In genomic region chr7:16153522-16153921, GRCm38 (mm10) we compare ENCODE assay signal across 9 mouse cellular contexts. TPM values are rescaled to one million over a fixed set of nuclear protein-coding genes. Genes with fewer than 3 reads are reported as not detected.
A peak's percentile ranks its signal among the peaks of the same experiment; 100 is the strongest.
DNase-seq lines count a peak whose midpoint lies in the region; ATAC-seq lines count a peak whose summit lies in the region.
"Had no signal": no experiment of that assay in that cellular context is flagged by ENCODE, and none has a peak within 500 bp of the region (broad histone marks: within the 10 kb centered on the region; RNA-seq: fewer than 3 reads in every experiment).

No protein-coding gene starts in this region.

- 0 out of 2 replicates have a peak, but pooled peaks cover 2% of the 10 kb centered on the region for H3K36me3 ChIP-seq in hindbrain, embryonic 16.5 days (ENCODE audit: control insufficient read depth, insufficient read depth, low read length)
- no peaks in the 10 kb centered on the region for H3K36me3 ChIP-seq in limb, embryonic 11.5 days (ENCODE audit: control insufficient read depth, insufficient read depth, low read length)
- H3K36me3 ChIP-seq in midbrain, embryonic 16.5 days (ENCODE audit: control insufficient read depth, insufficient read depth, low read length) = no peaks in the 10 kb centered on the region
- H3K36me3 ChIP-seq: embryonic facial prominence, embryonic 12.5 days had no signal

- no peak overlapping the region for H3K27ac ChIP-seq in hindbrain, embryonic 16.5 days (ENCODE audit: low read depth, low read length)
- no peak overlapping the region for H3K27ac ChIP-seq in limb, embryonic 11.5 days (replicated peaks; ENCODE audit: low read depth, low read length)
- no peak overlapping the region for H3K27ac ChIP-seq in midbrain, embryonic 16.5 days (ENCODE audit: low read length)
- H3K27ac ChIP-seq: embryonic facial prominence, embryonic 12.5 days had no signal

- WGBS in hindbrain, embryonic 16.5 days = 22% methylated on average over 10 of the region's 10 CpGs
- WGBS in limb, embryonic 11.5 days = 17% methylated on average over 10 of the region's 10 CpGs
- 20% methylated on average over 10 of the region's 10 CpGs for WGBS in midbrain, embryonic 16.5 days

- H3K4me1 ChIP-seq in hindbrain, embryonic 16.5 days (ENCODE audit: control insufficient read depth, insufficient read depth, low read depth, low read length) = 0 out of 2 replicates have a peak, but pooled peaks cover 3% of the 10 kb centered on the region
- H3K4me1 ChIP-seq in limb, embryonic 11.5 days (ENCODE audit: control insufficient read depth, insufficient read depth, low read length) = no peaks in the 10 kb centered on the region
- H3K4me1 ChIP-seq in midbrain, embryonic 16.5 days (ENCODE audit: control insufficient read depth, insufficient read depth, low read length) = peaks cover 5% of the 10 kb centered on the region; the same call in 1 of the 2 replicates
- H3K4me1 ChIP-seq: embryonic facial prominence, embryonic 12.5 days had no signal

- H3K27me3 ChIP-seq in hindbrain, embryonic 16.5 days (replicated peaks; ENCODE audit: control insufficient read depth, insufficient read depth, low read length) = peaks cover 3% of the 10 kb centered on the region
- H3K27me3 ChIP-seq in limb, embryonic 11.5 days (ENCODE audit: control insufficient read depth, insufficient read depth, low read length) = peaks cover 7% of the 10 kb centered on the region
- peaks cover 2% of the 10 kb centered on the region for H3K27me3 ChIP-seq in midbrain, embryonic 16.5 days (ENCODE audit: control insufficient read depth, insufficient read depth, low read depth, low read length)

- H3K4me2 ChIP-seq in hindbrain, embryonic 16.5 days (ENCODE audit: low read length) = no peak overlapping the region
- H3K4me2 ChIP-seq in limb, embryonic 11.5 days (ENCODE audit: low read depth, severe bottlenecking) = no peak overlapping the region
- H3K4me2 ChIP-seq in midbrain, embryonic 16.5 days (ENCODE audit: low read length) = no peak overlapping the region
- H3K4me2 ChIP-seq: embryonic facial prominence, embryonic 12.5 days had no signal

- no peaks in the 10 kb centered on the region for H3K9me3 ChIP-seq in hindbrain, embryonic 16.5 days (ENCODE audit: control insufficient read depth, low read length)
- no peaks in the 10 kb centered on the region for H3K9me3 ChIP-seq in limb, embryonic 11.5 days (ENCODE audit: control insufficient read depth, low read length)
- no peaks in the 10 kb centered on the region for H3K9me3 ChIP-seq in midbrain, embryonic 16.5 days (replicated peaks; ENCODE audit: control insufficient read depth, low read length, poor library complexity, severe bottlenecking)
- H3K9me3 ChIP-seq: embryonic facial prominence, embryonic 12.5 days had no signal

- no peak overlapping the region for H3K9ac ChIP-seq in hindbrain, embryonic 16.5 days (ENCODE audit: low read depth, low read length)
- H3K9ac ChIP-seq in limb, embryonic 11.5 days (ENCODE audit: low read length) = no peak overlapping the region
- no peak overlapping the region for H3K9ac ChIP-seq in midbrain, embryonic 16.5 days (ENCODE audit: low read depth, low read length)
- H3K9ac ChIP-seq: embryonic facial prominence, embryonic 12.5 days had no signal

- peak; percentile 77 for ATAC-seq in hindbrain, embryonic 16.5 days
- ATAC-seq in limb, embryonic 11.5 days (ENCODE audit: insufficient number of reproducible peaks, low FRiP score, low TSS enrichment, low read depth) = no peak
- peak; percentile 77 for ATAC-seq in midbrain, embryonic 16.5 days

- DNase-seq in left cerebral cortex, adult 18-20 months (ENCODE audit: low spot score in 2 of 2) = peak; percentile 72 to 73
- no peak for DNase-seq in left cerebral cortex, adult 11 months (ENCODE audit: low spot score)
- peak; percentile 71 for DNase-seq in ZHBTc4 (ENCODE audit: low read depth, low spot score)
- peak; percentile 54 for DNase-seq in embryo, embryonic 9.5 days (ENCODE audit: extremely low spot score)
- DNase-seq in limb, embryonic 11.5 days (ENCODE audit: low spot score) = peak; percentile 68
- peak; percentile 55 for DNase-seq in thymus, postnatal 14 days

- no peak overlapping the region for H3K4me3 ChIP-seq in hindbrain, embryonic 16.5 days (ENCODE audit: low read length)
- no peak overlapping the region for H3K4me3 ChIP-seq in limb, embryonic 11.5 days (ENCODE audit: low read depth, low read length)
- no peak overlapping the region for H3K4me3 ChIP-seq in midbrain, embryonic 16.5 days (ENCODE audit: low read depth, low read length)
- H3K4me3 ChIP-seq: embryonic facial prominence, embryonic 12.5 days had no signal

RNA-seq across cellular contexts. Expression of gene Meis3, which starts 21.4 kb away (rescaled TPM):
- 10 to 100 TPM; 39.8 to 41.7 TPM for total RNA-seq in left cerebral cortex, adult 18-20 months (2021)
- 96.6 and 122 TPM in 2 replicates for polyA plus RNA-seq in hindbrain, embryonic 16.5 days (2015; fragmentation: Nextera tagmentation; extraction: Ambion mirVana)
- polyA plus RNA-seq in limb, embryonic 11.5 days (2014; fragmentation: Nextera tagmentation; extraction: Ambion mirVana) = 9.6 TPM in 2 replicates
- 143 and 147 TPM in 2 replicates for polyA plus RNA-seq in midbrain, embryonic 16.5 days (2015; fragmentation: Nextera tagmentation; extraction: Ambion mirVana)

RNA-seq across cellular contexts. Expression of gene Slc8a2, which starts 23.9 kb away (rescaled TPM):
- 100 to 1,000 TPM; 214 to 216 TPM for total RNA-seq in left cerebral cortex, adult 18-20 months (2021)
- polyA plus RNA-seq in hindbrain, embryonic 16.5 days (2015; fragmentation: Nextera tagmentation; extraction: Ambion mirVana) = 1.1 and 1.2 TPM in 2 replicates
- 0.10 and 0.12 TPM in 2 replicates for polyA plus RNA-seq in limb, embryonic 11.5 days (2014; fragmentation: Nextera tagmentation; extraction: Ambion mirVana)
- 0.73 and 1.0 TPM in 2 replicates for polyA plus RNA-seq in midbrain, embryonic 16.5 days (2015; fragmentation: Nextera tagmentation; extraction: Ambion mirVana)

RNA-seq across cellular contexts. Expression of gene Kptn, which starts 33.8 kb away (rescaled TPM):
- total RNA-seq in left cerebral cortex, adult 18-20 months (2021) = 10 to 100 TPM; 34.9 to 35.1 TPM
- polyA plus RNA-seq in hindbrain, embryonic 16.5 days (2015; fragmentation: Nextera tagmentation; extraction: Ambion mirVana) = 48.3 and 49.8 TPM in 2 replicates
- polyA plus RNA-seq in limb, embryonic 11.5 days (2014; fragmentation: Nextera tagmentation; extraction: Ambion mirVana) = 22.5 and 23.5 TPM in 2 replicates
- 50.6 and 53.6 TPM in 2 replicates for polyA plus RNA-seq in midbrain, embryonic 16.5 days (2015; fragmentation: Nextera tagmentation; extraction: Ambion mirVana)

RNA-seq across cellular contexts. Expression of gene Napa, which starts 55.3 kb away (rescaled TPM):
- 100 to 1,000 TPM; 277 to 292 TPM for total RNA-seq in left cerebral cortex, adult 18-20 months (2021)
- polyA plus RNA-seq in hindbrain, embryonic 16.5 days (2015; fragmentation: Nextera tagmentation; extraction: Ambion mirVana) = 236 and 255 TPM in 2 replicates
- 182 and 203 TPM in 2 replicates for polyA plus RNA-seq in limb, embryonic 11.5 days (2014; fragmentation: Nextera tagmentation; extraction: Ambion mirVana)
- 218 and 245 TPM in 2 replicates for polyA plus RNA-seq in midbrain, embryonic 16.5 days (2015; fragmentation: Nextera tagmentation; extraction: Ambion mirVana)
